In genomic region chr19:4760544-4760943, GRCm38 (mm10) we compare ENCODE assay signal across 5 mouse cellular contexts. TPM values are rescaled to one million over a fixed set of nuclear protein-coding genes. Genes with fewer than 3 reads are reported as not detected.
DNase-seq lines count a peak whose midpoint lies in the region; ATAC-seq lines count a peak whose summit lies in the region.
"Not testable (repeated sequence)": the region's sequence is repeated elsewhere in the genome, so short reads cannot be mapped to it uniquely, and the experiment has no call there.

No protein-coding gene starts in this region.

- H3K9me3 ChIP-seq in forebrain, embryonic 13.5 days (replicated peaks); forebrain, embryonic 16.5 days (ENCODE audit: control insufficient read depth, low read length); hindbrain, embryonic 15.5 days; midbrain, embryonic 14.5 days (ENCODE audit: control insufficient read depth, low read length); neural tube, embryonic 12.5 days: not testable (repeated sequence)

- peaks cover 65% of the 10 kb centered on the region for H3K4me1 ChIP-seq in forebrain, embryonic 13.5 days
- peaks cover 39% of the 10 kb centered on the region for H3K4me1 ChIP-seq in forebrain, embryonic 16.5 days (replicated peaks; ENCODE audit: control insufficient read depth, insufficient read depth, low read length)
- H3K4me1 ChIP-seq in hindbrain, embryonic 15.5 days (replicated peaks): peaks cover 72% of the 10 kb centered on the region
- H3K4me1 ChIP-seq in midbrain, embryonic 14.5 days (ENCODE audit: control insufficient read depth, insufficient read depth, low read length): peaks cover 47% of the 10 kb centered on the region
- H3K4me1 ChIP-seq in neural tube, embryonic 12.5 days: peaks cover 30% of the 10 kb centered on the region

- WGBS in forebrain, embryonic 13.5 days: 87% methylated on average over 8 of the region's 8 CpGs
- 90% methylated on average over 8 of the region's 8 CpGs for WGBS in forebrain, embryonic 16.5 days
- 88% methylated on average over 8 of the region's 8 CpGs for WGBS in hindbrain, embryonic 15.5 days
- WGBS in midbrain, embryonic 14.5 days: 88% methylated on average over 8 of the region's 8 CpGs
- WGBS in neural tube, embryonic 12.5 days: 93% methylated on average over 8 of the region's 8 CpGs

- not testable (repeated sequence) for ATAC-seq in forebrain, embryonic 13.5 days; forebrain, embryonic 16.5 days; hindbrain, embryonic 15.5 days (ENCODE audit: low FRiP score, low read depth); midbrain, embryonic 14.5 days (ENCODE audit: low FRiP score, low TSS enrichment); neural tube, embryonic 12.5 days (ENCODE audit: low FRiP score, low read depth)

- H3K4me2 ChIP-seq in forebrain, embryonic 13.5 days: peak overlapping the region; percentile 12
- peak overlapping the region; percentile 16; the same call in 1 of the 2 replicates for H3K4me2 ChIP-seq in forebrain, embryonic 16.5 days (ENCODE audit: low read length)
- 0 out of 2 replicates have a peak overlapping the region, but pooled peaks have one; percentile 13 for H3K4me2 ChIP-seq in hindbrain, embryonic 15.5 days
- peak overlapping the region; percentile 93 for H3K4me2 ChIP-seq in midbrain, embryonic 14.5 days (ENCODE audit: low read length)
- peak overlapping the region; percentile 12 for H3K4me2 ChIP-seq in neural tube, embryonic 12.5 days (replicated peaks)

- not testable (repeated sequence) for DNase-seq in midbrain, embryonic 14.5 days

- H3K9ac ChIP-seq in forebrain, embryonic 13.5 days; forebrain, embryonic 16.5 days (replicated peaks; ENCODE audit: low read depth, low read length); hindbrain, embryonic 15.5 days; midbrain, embryonic 14.5 days (replicated peaks; ENCODE audit: low read length); neural tube, embryonic 12.5 days: not testable (repeated sequence)

- H3K27me3 ChIP-seq in forebrain, embryonic 13.5 days; forebrain, embryonic 16.5 days (replicated peaks; ENCODE audit: control insufficient read depth, insufficient read depth, low read length); hindbrain, embryonic 15.5 days; midbrain, embryonic 14.5 days (ENCODE audit: control insufficient read depth, insufficient read depth, low read length); neural tube, embryonic 12.5 days (replicated peaks): not testable (repeated sequence)

- H3K4me3 ChIP-seq in forebrain, embryonic 13.5 days; forebrain, embryonic 16.5 days (replicated peaks; ENCODE audit: low read length); hindbrain, embryonic 15.5 days; neural tube, embryonic 12.5 days: not testable (repeated sequence)
- H3K4me3 ChIP-seq in midbrain, embryonic 14.5 days (replicated peaks; ENCODE audit: low read depth, low read length): 0 out of 2 replicates have a peak overlapping the region, but pooled peaks have one; percentile 5

- H3K27ac ChIP-seq in forebrain, embryonic 13.5 days; forebrain, embryonic 16.5 days (ENCODE audit: low read length); hindbrain, embryonic 15.5 days (replicated peaks); midbrain, embryonic 14.5 days (replicated peaks; ENCODE audit: low read depth, low read length); neural tube, embryonic 12.5 days: not testable (repeated sequence)

- H3K36me3 ChIP-seq in forebrain, embryonic 13.5 days (ENCODE audit: poor library complexity, severe bottlenecking): peaks cover 59% of the 10 kb centered on the region
- peaks cover 23% of the 10 kb centered on the region for H3K36me3 ChIP-seq in forebrain, embryonic 16.5 days (ENCODE audit: control insufficient read depth, insufficient read depth)
- peaks cover 39% of the 10 kb centered on the region for H3K36me3 ChIP-seq in hindbrain, embryonic 15.5 days
- peaks cover 68% of the 10 kb centered on the region for H3K36me3 ChIP-seq in midbrain, embryonic 14.5 days (ENCODE audit: control insufficient read depth, insufficient read depth, low read length)
- peaks cover 57% of the 10 kb centered on the region for H3K36me3 ChIP-seq in neural tube, embryonic 12.5 days

RNA-seq across cellular contexts. Expression of gene Rbm4b, which starts 4.2 kb away (rescaled TPM):
- 188 and 192 TPM in 2 replicates for polyA plus RNA-seq in forebrain, embryonic 13.5 days (2015; fragmentation: Nextera tagmentation; extraction: Ambion mirVana)
- 189 and 196 TPM in 2 replicates for polyA plus RNA-seq in forebrain, embryonic 16.5 days (2015; fragmentation: Nextera tagmentation; extraction: Ambion mirVana)
- 134 and 139 TPM in 2 replicates for polyA plus RNA-seq in hindbrain, embryonic 15.5 days (2015; fragmentation: Nextera tagmentation; extraction: Ambion mirVana)
- 176 and 190 TPM in 2 replicates for polyA plus RNA-seq in midbrain, embryonic 14.5 days (2014; fragmentation: Nextera tagmentation; extraction: Ambion mirVana)
- 157 and 164 TPM in 2 replicates for polyA plus RNA-seq in neural tube, embryonic 12.5 days (2016; fragmentation: Nextera tagmentation; extraction: Ambion mirVana)

RNA-seq across cellular contexts. Expression of gene Rbm4, which starts 33.2 kb away (rescaled TPM):
- polyA plus RNA-seq in forebrain, embryonic 13.5 days (2015; fragmentation: Nextera tagmentation; extraction: Ambion mirVana): 103 TPM in 2 replicates
- 98.5 and 110 TPM in 2 replicates for polyA plus RNA-seq in forebrain, embryonic 16.5 days (2015; fragmentation: Nextera tagmentation; extraction: Ambion mirVana)
- 72.3 and 87.5 TPM in 2 replicates for polyA plus RNA-seq in hindbrain, embryonic 15.5 days (2015; fragmentation: Nextera tagmentation; extraction: Ambion mirVana)
- 101 and 113 TPM in 2 replicates for polyA plus RNA-seq in midbrain, embryonic 14.5 days (2014; fragmentation: Nextera tagmentation; extraction: Ambion mirVana)
- 102 and 106 TPM in 2 replicates for polyA plus RNA-seq in neural tube, embryonic 12.5 days (2016; fragmentation: Nextera tagmentation; extraction: Ambion mirVana)

RNA-seq across cellular contexts. Expression of gene Sptbn2, which starts 49.6 kb away (rescaled TPM):
- 18.1 and 20.8 TPM in 2 replicates for polyA plus RNA-seq in forebrain, embryonic 13.5 days (2015; fragmentation: Nextera tagmentation; extraction: Ambion mirVana)
- 37.1 and 40.3 TPM in 2 replicates for polyA plus RNA-seq in forebrain, embryonic 16.5 days (2015; fragmentation: Nextera tagmentation; extraction: Ambion mirVana)
- polyA plus RNA-seq in hindbrain, embryonic 15.5 days (2015; fragmentation: Nextera tagmentation; extraction: Ambion mirVana): 29.2 and 33.5 TPM in 2 replicates
- polyA plus RNA-seq in midbrain, embryonic 14.5 days (2014; fragmentation: Nextera tagmentation; extraction: Ambion mirVana): 37.6 and 43.0 TPM in 2 replicates
- polyA plus RNA-seq in neural tube, embryonic 12.5 days (2016; fragmentation: Nextera tagmentation; extraction: Ambion mirVana): 39.5 and 41.8 TPM in 2 replicates

RNA-seq across cellular contexts. Expression of gene Gm21992, which starts 50.9 kb away (rescaled TPM):
- polyA plus RNA-seq in forebrain, embryonic 13.5 days (2015; fragmentation: Nextera tagmentation; extraction: Ambion mirVana): 43.0 and 47.4 TPM in 2 replicates
- polyA plus RNA-seq in forebrain, embryonic 16.5 days (2015; fragmentation: Nextera tagmentation; extraction: Ambion mirVana): 29.8 and 32.7 TPM in 2 replicates
- 22.9 and 23.9 TPM in 2 replicates for polyA plus RNA-seq in hindbrain, embryonic 15.5 days (2015; fragmentation: Nextera tagmentation; extraction: Ambion mirVana)
- 12.7 and 14.4 TPM in 2 replicates for polyA plus RNA-seq in midbrain, embryonic 14.5 days (2014; fragmentation: Nextera tagmentation; extraction: Ambion mirVana)
- 28.1 and 34.7 TPM in 2 replicates for polyA plus RNA-seq in neural tube, embryonic 12.5 days (2016; fragmentation: Nextera tagmentation; extraction: Ambion mirVana)

RNA-seq across cellular contexts. Expression of gene Rbm14, which starts 50.9 kb away (rescaled TPM):
- 88.3 and 95.3 TPM in 2 replicates for polyA plus RNA-seq in forebrain, embryonic 13.5 days (2015; fragmentation: Nextera tagmentation; extraction: Ambion mirVana)
- 86.0 and 91.1 TPM in 2 replicates for polyA plus RNA-seq in forebrain, embryonic 16.5 days (2015; fragmentation: Nextera tagmentation; extraction: Ambion mirVana)
- 62.4 and 64.8 TPM in 2 replicates for polyA plus RNA-seq in hindbrain, embryonic 15.5 days (2015; fragmentation: Nextera tagmentation; extraction: Ambion mirVana)
- polyA plus RNA-seq in midbrain, embryonic 14.5 days (2014; fragmentation: Nextera tagmentation; extraction: Ambion mirVana): 62.0 and 68.9 TPM in 2 replicates
- polyA plus RNA-seq in neural tube, embryonic 12.5 days (2016; fragmentation: Nextera tagmentation; extraction: Ambion mirVana): 96.3 and 97.1 TPM in 2 replicates

Comparison
In these comparisons a context has a peak if more than half of its experiments do, and no peak if none do; other contexts are left out.
1. H3K4me2 ChIP-seq: peak in every context shown above with its lines; median percentile 93 in midbrain, embryonic 14.5 days; 16 in forebrain, embryonic 16.5 days; 13 in hindbrain, embryonic 15.5 days; 12 in forebrain, embryonic 13.5 days; 12 in neural tube, embryonic 12.5 days.